Mouse (Mus musculus) mouse trophoblast stem cell (cell line): Measurements from ENCODE around the gene Tulp1.

Experiments
- in situ Hi-C, 2 experiments: fragments of 300-500 bp; cut with MseI, MboI; formaldehyde crosslinking; loops; 2 replicates in 1 of 2; 3 replicates in 1 of 2; pipeline ENCODE4 v1.15.1; 2025

Gene Tulp1

GRCm38 (mm10) chr17:28365122-28365521, at the start of gene Tulp1:
Gene Tulp1, minus strand, starts transcription at chr17:28365222.
- in situ Hi-C loops = no loop called here

- in situ Hi-C loops = no loop called here
Observed at GRCm38 (mm10) chr17:28411381-28411960, 46.4 kb upstream of the Tulp1 start.

DNA sequence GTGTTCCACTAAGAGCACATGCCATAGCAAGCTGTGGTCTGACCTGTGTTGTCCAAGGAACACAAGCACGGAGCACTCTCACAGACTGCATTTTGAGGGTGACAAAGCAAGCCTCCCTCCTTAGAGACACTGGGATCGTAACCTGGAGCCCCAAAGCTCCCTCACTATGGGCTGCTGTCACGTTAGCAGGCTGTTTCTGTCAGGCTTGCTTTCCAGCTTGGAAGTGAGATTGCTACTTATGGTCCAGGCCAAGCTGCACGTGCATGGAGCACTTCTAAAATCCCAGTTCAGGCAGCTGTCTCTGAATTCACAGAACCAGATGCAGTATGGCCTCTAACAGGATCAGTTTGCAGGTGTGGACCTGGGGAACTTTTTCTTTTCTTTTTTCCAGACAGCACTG, 45.7 kb upstream of the Tulp1 start:
- in situ Hi-C loops = no loop called here

GRCm38 (mm10) chr17:28408251-28408918, 43.4 kb upstream of the Tulp1 start:
- in situ Hi-C loops = loop anchor here in 1 of 2 experiments (10.0 kb wide), 1 partner anchor 116 kb away; no protein-coding TSS in a partner anchor

DNA sequence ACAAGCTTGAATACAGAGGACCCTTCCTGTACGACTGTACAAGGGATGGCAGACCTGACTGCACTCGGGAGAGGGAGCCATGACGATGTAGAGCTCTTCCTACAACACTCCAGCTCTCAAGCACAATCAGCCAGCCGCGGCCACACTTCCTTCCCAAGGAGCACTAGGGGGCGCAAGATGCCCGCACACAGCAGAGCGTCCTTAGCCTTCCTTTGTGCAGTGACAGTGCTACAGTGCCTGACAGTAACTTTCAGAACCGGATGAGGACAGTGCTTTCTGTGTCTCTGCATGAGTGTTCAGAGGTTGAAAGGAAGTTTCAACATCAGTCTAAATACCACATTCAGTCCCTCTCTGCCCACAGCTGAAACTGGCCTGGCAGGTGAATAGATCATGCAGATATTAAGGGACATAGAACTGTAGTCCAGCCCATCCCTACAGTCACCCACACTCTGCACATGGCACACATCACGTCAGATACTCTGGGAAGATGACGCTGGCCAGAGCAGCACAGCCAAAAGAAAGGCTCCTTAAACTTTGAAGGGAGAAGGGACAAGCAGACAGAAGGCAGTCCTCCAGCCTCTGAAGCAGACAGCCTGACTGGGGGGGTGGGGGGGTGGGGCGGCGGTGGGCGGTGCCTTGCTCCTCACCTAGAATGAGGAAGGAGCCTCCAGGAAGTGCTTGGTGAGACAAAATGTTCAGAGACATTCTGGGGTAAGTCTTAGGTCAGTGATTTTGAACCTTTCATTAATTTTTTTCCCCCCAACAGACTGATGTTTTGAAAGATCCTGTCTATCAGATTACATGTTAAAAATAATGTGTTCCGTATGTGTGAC, 42.6 kb upstream of the Tulp1 start:
- in situ Hi-C loops = loop anchor here in 1 of 2 experiments (10.0 kb wide), 1 partner anchor 117 kb away; no protein-coding TSS in a partner anchor

DNA sequence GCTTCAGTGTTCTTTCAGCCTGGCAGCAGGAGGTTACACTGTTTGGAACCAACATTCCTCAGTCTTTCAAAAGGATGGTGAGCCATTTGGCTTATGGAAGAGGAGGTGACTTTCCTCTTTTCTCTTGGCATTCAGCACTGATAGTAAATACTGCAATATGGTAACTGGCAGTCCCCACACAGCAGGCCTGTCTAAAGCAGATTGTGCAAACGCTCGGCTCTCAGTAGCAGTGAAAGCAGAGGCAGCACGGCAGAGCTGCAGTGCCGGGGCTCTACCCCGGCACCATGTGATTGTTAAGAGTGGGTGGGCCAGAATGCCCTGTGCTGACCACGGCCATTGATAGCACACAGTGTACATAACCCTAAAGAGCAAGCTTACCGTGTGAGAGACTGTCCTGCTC, 41.4 kb upstream of the Tulp1 start:
- in situ Hi-C loops = loop anchor here in 1 of 2 experiments (10.0 kb wide), 1 partner anchor 118 kb away; no protein-coding TSS in a partner anchor

DNA sequence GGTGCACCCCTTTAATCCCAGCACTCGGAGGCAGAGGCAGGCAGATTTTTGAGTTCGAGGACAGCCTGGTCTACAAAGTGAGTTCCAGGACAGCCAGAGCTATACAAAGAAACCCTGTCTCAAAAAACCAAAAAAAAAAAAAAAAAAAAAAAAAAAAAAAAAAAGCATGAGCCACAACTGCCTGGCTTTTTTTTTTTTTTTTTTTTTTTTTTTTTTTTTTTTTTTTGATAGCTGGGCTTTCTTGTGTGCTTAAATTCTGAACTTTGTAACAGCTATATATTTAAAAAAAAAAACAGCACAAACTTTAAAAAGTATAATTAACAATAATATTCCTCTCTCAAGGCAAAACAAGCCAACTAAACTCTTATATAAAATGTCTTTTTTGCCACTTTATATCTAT, 39.7 kb upstream of the Tulp1 start:
- in situ Hi-C loops = loop anchor here in 1 of 2 experiments (10.0 kb wide), 1 partner anchor 120 kb away; no protein-coding TSS in a partner anchor

GRCm38 (mm10) chr17:28404301-28404700, 39.3 kb upstream of the Tulp1 start:
- in situ Hi-C loops = loop anchor here in 1 of 2 experiments (10.0 kb wide), 1 partner anchor 120 kb away; no protein-coding TSS in a partner anchor

GRCm38 (mm10) chr17:28394994-28395393, 30.0 kb upstream of the Tulp1 start:
- in situ Hi-C loops = loop anchor here in 1 of 2 experiments (5.0 kb wide), 1 partner anchor 127 kb away; no protein-coding TSS in a partner anchor

DNA sequence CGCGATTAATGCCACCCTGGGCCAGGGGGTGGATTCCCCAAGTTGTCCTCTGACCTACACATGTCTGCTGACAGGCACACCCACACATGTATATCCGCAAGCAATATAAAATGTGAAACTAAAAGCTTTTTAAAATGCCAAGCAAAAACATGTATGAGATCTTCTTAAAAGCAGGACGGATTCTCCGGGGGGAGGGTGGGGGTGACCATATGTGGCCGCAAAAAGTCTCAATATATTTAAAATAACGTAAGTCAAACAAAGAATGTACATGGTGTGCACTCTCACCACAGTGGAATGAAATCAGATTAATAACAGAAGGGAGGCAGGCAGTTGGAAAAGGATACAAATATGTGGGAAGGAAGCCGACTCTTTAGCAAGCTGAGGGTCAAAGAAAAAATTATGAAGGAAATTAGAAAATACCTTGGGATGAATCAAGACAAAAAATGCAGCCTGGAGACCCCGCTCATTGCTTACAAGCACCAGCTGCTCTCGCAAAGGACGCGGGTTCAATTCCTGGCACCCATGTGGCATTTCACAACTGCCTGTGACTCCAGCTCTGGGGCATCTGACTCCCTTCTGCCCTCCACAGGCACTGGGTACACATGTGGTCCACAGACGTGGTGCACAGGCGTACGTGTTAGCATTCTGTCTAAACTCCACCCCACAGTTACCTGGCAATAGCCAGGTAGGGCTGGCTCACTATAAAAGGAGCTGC, 29.2 kb upstream of the Tulp1 start:
- in situ Hi-C loops = no loop called here

- in situ Hi-C loops = no loop called here
Observed at GRCm38 (mm10) chr17:28391568-28392432, 26.8 kb upstream of the Tulp1 start.

DNA sequence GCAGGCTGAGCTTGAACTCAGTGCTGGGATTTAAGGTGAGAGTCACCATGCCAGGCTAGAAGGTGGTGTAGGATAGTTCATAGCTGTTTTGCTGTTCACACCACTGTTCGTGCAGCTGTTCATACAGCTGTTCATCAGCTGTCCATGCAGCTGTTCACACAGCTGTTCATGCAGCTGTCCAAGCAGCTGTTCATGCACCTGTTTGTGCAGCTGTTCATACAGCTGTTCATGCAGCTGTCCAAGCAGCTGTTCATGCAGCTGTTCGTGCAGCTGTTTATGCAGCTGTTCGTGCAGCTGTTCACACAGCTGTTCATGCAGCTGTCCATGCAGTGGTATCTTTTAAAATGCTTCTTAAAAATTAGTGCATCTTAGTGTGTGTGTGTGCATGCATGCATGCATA, 23.5 kb upstream of the Tulp1 start:
- in situ Hi-C loops = no loop called here

- in situ Hi-C loops = no loop called here
Observed at GRCm38 (mm10) chr17:28386150-28386905, 21.3 kb upstream of the Tulp1 start.

GRCm38 (mm10) chr17:28384298-28384697, 19.3 kb upstream of the Tulp1 start:
- in situ Hi-C loops = no loop called here

DNA sequence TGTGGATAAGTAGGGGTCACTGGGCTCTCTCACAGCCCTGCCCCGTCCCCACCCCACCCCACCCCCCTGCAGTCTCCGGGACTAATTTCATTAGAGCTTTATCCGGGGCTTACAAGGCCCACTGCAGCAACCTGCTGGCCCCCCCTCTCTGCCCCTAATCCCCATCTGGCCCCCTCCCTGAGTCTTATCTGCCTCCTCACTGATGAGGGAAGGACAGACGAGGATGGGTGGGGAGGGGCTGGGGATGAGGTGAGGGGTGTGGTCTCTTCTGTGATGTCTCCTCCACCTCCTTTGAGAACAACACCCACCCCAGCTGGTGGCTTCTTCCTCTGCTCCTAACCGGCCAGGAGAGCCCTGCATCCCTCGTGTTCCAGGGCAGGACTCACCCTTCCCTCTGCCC, 15.2 kb upstream of the Tulp1 start:
- in situ Hi-C loops = no loop called here

- in situ Hi-C loops = no loop called here
Observed at GRCm38 (mm10) chr17:28375592-28376061, 10.6 kb upstream of the Tulp1 start.

GRCm38 (mm10) chr17:28374494-28374893, 9.5 kb upstream of the Tulp1 start:
- in situ Hi-C loops = no loop called here

- in situ Hi-C loops = no loop called here
Observed at GRCm38 (mm10) chr17:28373821-28374220, 8.8 kb upstream of the Tulp1 start.

- in situ Hi-C loops = no loop called here
Observed at GRCm38 (mm10) chr17:28371941-28372340, 6.9 kb upstream of the Tulp1 start.

- in situ Hi-C loops = no loop called here
Observed at GRCm38 (mm10) chr17:28371286-28371685, 6.3 kb upstream of the Tulp1 start.
